Mouse (Mus musculus): ENCODE results near the gene Gss. TPM values are rescaled to one million over a fixed set of nuclear protein-coding genes. Genes with fewer than 3 reads are reported as not detected.
A peak's percentile ranks its signal among the peaks of the same experiment; 100 is the strongest.

The Gss gene
- total and polyA plus RNA-seq, 2 experiments, result 69.4 to 134 TPM

GRCm38 (mm10) chr2:155604560-155605235, 12.1 kb upstream of the Gss start:
- Histone ChIP-seq H3K79me2 (ENCODE audit: control insufficient read depth, insufficient read depth, low read length) (no peaks in the 10 kb centered on the region), H3K4me1 (ENCODE audit: control insufficient read depth, insufficient read depth, low read length) (peaks cover 2% of the 10 kb centered on the region; the same call in 1 of the 2 replicates), H3K36me3 (ENCODE audit: control insufficient read depth, insufficient read depth, low read length) (no peaks in the 10 kb centered on the region), H3K9ac (ENCODE audit: low read depth, low read length) (no peak overlapping the region), H3K27ac (replicated peaks; ENCODE audit: insufficient read depth, low read depth, low read length) (no peak overlapping the region), H3K4me3 (ENCODE audit: insufficient read depth, low read depth, low read length) (no peak overlapping the region), H3K27me3 (ENCODE audit: control insufficient read depth, insufficient read depth, low read length) (no peaks in the 10 kb centered on the region)
- no peak for TF ChIP-seq CTCF (IDR thresholded peaks at IDR 0.05; ENCODE audit: low read depth, low read length)
- TF ChIP-seq POLR2A (IDR thresholded peaks at IDR 0.05; ENCODE audit: extremely low read depth, insufficient read depth, low read length), result no peak
- WGBS, result 61% methylated on average over 10 of the region's 10 CpGs
- no peak for DNase-seq (ENCODE audit: extremely low read depth, low read depth, low spot score)

- Histone ChIP-seq H3K27ac (replicated peaks; ENCODE audit: insufficient read depth, low read depth, low read length) (no peak overlapping the region), H3K4me1 (ENCODE audit: control insufficient read depth, insufficient read depth, low read length) (peaks cover 2% of the 10 kb centered on the region; the same call in 1 of the 2 replicates), H3K4me3 (ENCODE audit: insufficient read depth, low read depth, low read length) (no peak overlapping the region), H3K36me3 (ENCODE audit: control insufficient read depth, insufficient read depth, low read length) (no peaks in the 10 kb centered on the region), H3K79me2 (ENCODE audit: control insufficient read depth, insufficient read depth, low read length) (no peaks in the 10 kb centered on the region), H3K9ac (ENCODE audit: low read depth, low read length) (no peak overlapping the region), H3K27me3 (ENCODE audit: control insufficient read depth, insufficient read depth, low read length) (no peaks in the 10 kb centered on the region)
- peak; percentile 76 for DNase-seq (ENCODE audit: extremely low read depth, low read depth, low spot score)
- TF ChIP-seq CTCF (IDR thresholded peaks at IDR 0.05; ENCODE audit: low read depth, low read length) (peak; percentile 44), POLR2A (IDR thresholded peaks at IDR 0.05; ENCODE audit: extremely low read depth, insufficient read depth, low read length) (no peak)
- WGBS, result 22% methylated on average over 3 of the region's 3 CpGs
Measured at GRCm38 (mm10) chr2:155603707-155604106, 11.1 kb upstream of the Gss start.

DNA sequence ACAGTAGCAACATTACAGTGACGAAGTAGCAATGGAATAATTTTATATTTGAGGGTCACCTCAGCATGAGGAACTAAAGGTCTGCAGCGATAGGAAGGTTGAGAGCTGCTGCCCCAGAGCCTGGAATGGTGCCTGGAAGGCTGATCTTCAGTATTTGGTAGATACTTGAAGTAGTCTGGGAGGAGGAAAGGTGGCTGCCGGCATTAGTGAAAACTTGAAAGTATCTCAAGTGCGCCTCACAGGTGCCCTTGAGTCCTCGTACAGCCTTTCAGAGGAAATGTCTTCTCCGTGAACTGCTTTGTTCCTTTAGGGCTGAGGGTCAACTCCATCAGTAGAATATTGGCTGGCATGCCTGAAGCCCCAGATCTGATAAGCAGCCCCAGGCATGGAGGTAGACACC, 2.9 kb upstream of the Gss start:
- H3K36me3 ChIP-seq (ENCODE audit: control insufficient read depth, insufficient read depth, low read length), result no peaks in the 10 kb centered on the region

DNA sequence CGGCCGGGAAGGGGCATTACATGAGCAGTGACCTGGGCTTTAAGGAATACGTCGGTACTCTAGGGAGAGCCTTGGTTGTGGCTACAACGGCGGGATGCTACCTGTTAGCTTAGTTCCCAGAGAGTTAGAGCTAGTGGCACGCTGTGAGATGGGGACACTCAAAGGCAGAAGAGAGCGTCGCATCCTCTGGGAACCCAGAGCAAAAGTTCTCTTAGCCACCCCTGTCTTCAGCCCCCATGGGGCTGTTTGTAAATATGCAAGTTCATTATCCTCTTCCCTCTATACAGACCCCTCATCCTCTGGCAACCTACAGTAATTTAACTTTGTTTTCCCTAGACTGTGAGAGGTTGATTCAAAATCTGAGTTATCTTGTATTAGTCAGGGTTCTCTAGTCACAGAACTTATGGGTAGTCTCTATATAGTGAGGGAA, 259 bp upstream of the Gss start:
- Histone ChIP-seq H3K9ac (ENCODE audit: low read depth, low read length) (peak overlapping the region; percentile 79), H3K79me2 (ENCODE audit: control insufficient read depth, insufficient read depth, low read length) (no peaks in the 10 kb centered on the region), H3K4me1 (ENCODE audit: control insufficient read depth, insufficient read depth, low read length) (peaks cover 11% of the 10 kb centered on the region), H3K27ac (replicated peaks; ENCODE audit: insufficient read depth, low read depth, low read length) (peak overlapping the region; percentile 60), H3K27me3 (ENCODE audit: control insufficient read depth, insufficient read depth, low read length) (no peaks in the 10 kb centered on the region), H3K4me3 (ENCODE audit: insufficient read depth, low read depth, low read length) (peak overlapping the region; percentile 86), H3K36me3 (ENCODE audit: control insufficient read depth, insufficient read depth, low read length) (no peaks in the 10 kb centered on the region)
- DNase-seq (ENCODE audit: extremely low read depth, low read depth, low spot score), result no peak
- TF ChIP-seq CTCF (IDR thresholded peaks at IDR 0.05; ENCODE audit: low read depth, low read length), result no peak
- TF ChIP-seq POLR2A (IDR thresholded peaks at IDR 0.05; ENCODE audit: extremely low read depth, insufficient read depth, low read length), result no peak
- WGBS, result 3% methylated on average over 9 of the region's 9 CpGs

More for the DNA sequence above, 2.9 kb upstream of the Gss start:
- Histone ChIP-seq H3K4me1 (ENCODE audit: control insufficient read depth, insufficient read depth, low read length) (peaks cover 4% of the 10 kb centered on the region; the same call in 1 of the 2 replicates), H3K4me3 (ENCODE audit: insufficient read depth, low read depth, low read length) (no peak overlapping the region), H3K9ac (ENCODE audit: low read depth, low read length) (no peak overlapping the region), H3K79me2 (ENCODE audit: control insufficient read depth, insufficient read depth, low read length) (no peaks in the 10 kb centered on the region), H3K27me3 (ENCODE audit: control insufficient read depth, insufficient read depth, low read length) (no peaks in the 10 kb centered on the region), H3K27ac (replicated peaks; ENCODE audit: insufficient read depth, low read depth, low read length) (no peak overlapping the region)
- DNase-seq (ENCODE audit: extremely low read depth, low read depth, low spot score), result no peak
- no peak for TF ChIP-seq POLR2A (IDR thresholded peaks at IDR 0.05; ENCODE audit: extremely low read depth, insufficient read depth, low read length)
- TF ChIP-seq CTCF (IDR thresholded peaks at IDR 0.05; ENCODE audit: low read depth, low read length), result no peak
- 88% methylated on average over 6 of the region's 6 CpGs for WGBS

DNA sequence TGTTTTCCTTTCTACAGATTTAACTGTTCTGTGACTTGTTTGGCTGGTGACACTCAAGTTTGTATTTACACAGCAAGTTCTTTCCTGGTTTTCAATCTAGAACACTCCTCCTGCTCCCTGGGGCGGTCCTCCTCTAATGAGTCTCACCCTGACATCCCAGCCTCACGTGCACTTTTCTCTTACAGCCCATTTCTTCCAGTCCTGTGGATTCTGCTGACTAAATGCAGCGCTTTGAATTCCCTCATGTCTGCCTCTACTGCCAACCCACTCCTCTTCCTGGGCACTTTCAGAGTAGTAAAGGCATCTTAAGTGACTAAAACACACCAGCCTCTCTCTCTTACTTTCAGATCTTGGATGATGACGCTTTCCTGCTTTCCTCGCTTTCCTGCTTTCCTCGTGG, 934 bp downstream of the Gss start:
- no peak for TF ChIP-seq POLR2A (IDR thresholded peaks at IDR 0.05; ENCODE audit: extremely low read depth, insufficient read depth, low read length)
- no peak for TF ChIP-seq CTCF (IDR thresholded peaks at IDR 0.05; ENCODE audit: low read depth, low read length)
- Histone ChIP-seq H3K27me3 (ENCODE audit: control insufficient read depth, insufficient read depth, low read length) (no peaks in the 10 kb centered on the region), H3K4me1 (ENCODE audit: control insufficient read depth, insufficient read depth, low read length) (peaks cover 17% of the 10 kb centered on the region), H3K36me3 (ENCODE audit: control insufficient read depth, insufficient read depth, low read length) (peaks cover 1% of the 10 kb centered on the region; the same call in 1 of the 2 replicates), H3K27ac (replicated peaks; ENCODE audit: insufficient read depth, low read depth, low read length) (peak overlapping the region; percentile 94), H3K79me2 (ENCODE audit: control insufficient read depth, insufficient read depth, low read length) (no peaks in the 10 kb centered on the region), H3K4me3 (ENCODE audit: insufficient read depth, low read depth, low read length) (peak overlapping the region; percentile 86), H3K9ac (ENCODE audit: low read depth, low read length) (peak overlapping the region; percentile 88)
- DNase-seq (ENCODE audit: extremely low read depth, low read depth, low spot score), result peak; percentile 70
- 2% methylated on average over 6 of the region's 6 CpGs for WGBS

GRCm38 (mm10) chr2:155590876-155591275, 1.7 kb downstream of the Gss start:
- Histone ChIP-seq H3K79me2 (ENCODE audit: control insufficient read depth, insufficient read depth, low read length) (no peaks in the 10 kb centered on the region), H3K27me3 (ENCODE audit: control insufficient read depth, insufficient read depth, low read length) (no peaks in the 10 kb centered on the region), H3K4me3 (ENCODE audit: insufficient read depth, low read depth, low read length) (no peak overlapping the region), H3K9ac (ENCODE audit: low read depth, low read length) (no peak overlapping the region), H3K4me1 (ENCODE audit: control insufficient read depth, insufficient read depth, low read length) (peaks cover 18% of the 10 kb centered on the region), H3K36me3 (ENCODE audit: control insufficient read depth, insufficient read depth, low read length) (peaks cover 1% of the 10 kb centered on the region; the same call in 1 of the 2 replicates), H3K27ac (replicated peaks; ENCODE audit: insufficient read depth, low read depth, low read length) (peak overlapping the region; percentile 29)
- TF ChIP-seq POLR2A (IDR thresholded peaks at IDR 0.05; ENCODE audit: extremely low read depth, insufficient read depth, low read length), result no peak
- no peak for TF ChIP-seq CTCF (IDR thresholded peaks at IDR 0.05; ENCODE audit: low read depth, low read length)
- DNase-seq (ENCODE audit: extremely low read depth, low read depth, low spot score), result peak; percentile 46
- WGBS, result 65% methylated on average over 2 of the region's 2 CpGs
